Mouse (Mus musculus) forebrain, postnatal 0 days (tissue): ENCODE results near the gene Mb21d2. TPM values are rescaled to one million over a fixed set of nuclear protein-coding genes. Genes with fewer than 3 reads are reported as not detected.
A peak's percentile ranks its signal among the peaks of the same experiment; 100 is the strongest.

ENCODE experiments used
- ATAC-seq: fragments of 200-750 bp; cut with Nextera tagmentation; 2 replicates; pipeline ENCODE4 v1.8.0; 2017; ENCODE audit warnings: mild to moderate bottlenecking, moderate library complexity
- DNase-seq: peaks from one replicate; pipeline ENCODE4 v3.0.0-alpha.2; 2015
- H3K27ac ChIP-seq: fragments of 300-500 bp; sonication (generic); 2 replicates; pipeline ENCODE4 v1.5.1; 2014; ENCODE audit warnings: low read depth, mild to moderate bottlenecking, antibody characterized with exemption, low read length, moderate library complexity, mixed read lengths
- H3K27me3 ChIP-seq: fragments of 300-500 bp; sonication (generic); 2 replicates; pipeline ENCODE4 v1.6.1; 2014; ENCODE audit warnings: mild to moderate bottlenecking, low read length, mixed read lengths; ENCODE audit not compliant: insufficient read depth
- H3K36me3 ChIP-seq: fragments of 300-500 bp; sonication (generic); 2 replicates; pipeline ENCODE4 v1.6.1; 2014; ENCODE audit warnings: mild to moderate bottlenecking, moderate library complexity; ENCODE audit not compliant: insufficient read depth
- H3K4me1 ChIP-seq: fragments of 300-500 bp; sonication (generic); 2 replicates; pipeline ENCODE4 v1.6.1; 2014; ENCODE audit warnings: antibody characterized with exemption; ENCODE audit not compliant: insufficient read depth
- H3K4me2 ChIP-seq: fragments of 300-500 bp; sonication (generic); 2 replicates; pipeline ENCODE4 v1.6.1; 2014; ENCODE audit warnings: low read depth, mild to moderate bottlenecking, moderate library complexity
- H3K4me3 ChIP-seq: fragments of 300-500 bp; sonication (generic); 2 replicates; pipeline ENCODE4 v1.5.1; 2014; ENCODE audit warnings: low read depth, low read length, mixed read lengths
- H3K9ac ChIP-seq: fragments of 300-500 bp; sonication (generic); 2 replicates; pipeline ENCODE4 v1.6.1; 2014; ENCODE audit warnings: mild to moderate bottlenecking
- H3K9me3 ChIP-seq: fragments of 300-500 bp; sonication (generic); 2 replicates; pipeline ENCODE4 v1.6.1; 2016; ENCODE audit warnings: low read length
- CTCF ChIP-seq: sonication (generic); IDR thresholded peaks from 2 replicates; pipeline ENCODE4 v1.5.1; 2016; ENCODE audit warnings: antibody characterized with exemption, control low read depth, low read depth
- WGBS: fragments of 180-500 bp; shearing (Covaris S2); extraction: QIAGEN DNeasy Blood & Tissue Kit; methylation state at CpG from one replicate; pipeline ENCODE4 v1.1.7; 2014; 5-methylcytosine and 5-hydroxymethylcytosine counted together
- polyA plus RNA-seq: library from polyadenylated mRNA; unstranded; fragments of >200 nt; fragmentation: Nextera tagmentation; extraction: Ambion mirVana; gene quantifications from 2 replicates; pipeline ENCODE4 v1.2.1, GENCODE M21; 2015
- total RNA-seq: library from RNA; depleted of rRNA; stranded (reverse); fragments of >200 nt; gene quantifications from 2 replicates; pipeline ENCODE4 v1.2.3, GENCODE M21; 2014

The Mb21d2 gene
- total and polyA plus RNA-seq, 2 experiments from 2014 or later: 15.8 to 45.3 TPM

GRCm38 (mm10) chr16:28862093-28862492 is 67.4 kb downstream of the Mb21d2 start:
- Histone ChIP-seq H3K27me3 (no peaks in the 10 kb centered on the region), H3K4me2 (no peak overlapping the region), H3K9me3 (no peaks in the 10 kb centered on the region), H3K4me1 (no peaks in the 10 kb centered on the region), H3K36me3 (no peaks in the 10 kb centered on the region), H3K4me3 (no peak overlapping the region), H3K9ac (no peak overlapping the region), H3K27ac (no peak overlapping the region)
- ATAC-seq (no peak), DNase-seq (no peak)
- 72% methylated on average over 7 of the region's 7 CpGs for WGBS
- no peak for TF ChIP-seq CTCF

DNA sequence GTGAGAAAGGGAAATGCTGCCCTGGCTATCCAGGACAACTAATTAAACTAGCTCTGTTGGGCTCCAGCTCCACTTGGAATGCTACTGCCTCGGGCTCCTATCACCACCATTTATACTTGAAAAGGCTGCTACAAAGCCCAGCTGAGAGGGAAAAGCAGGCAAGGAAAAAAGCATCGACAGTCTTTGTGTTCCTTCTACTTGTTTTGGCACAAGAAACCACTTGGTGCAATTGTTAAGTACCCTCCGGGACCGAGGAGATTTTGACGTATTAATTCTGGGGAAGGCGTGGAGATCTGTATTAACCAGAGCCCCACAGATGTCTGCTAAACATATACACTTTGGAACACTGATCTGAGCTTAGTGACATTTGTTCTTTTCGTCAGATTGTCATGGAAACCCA is 69.8 kb downstream of the Mb21d2 start:
- no peak for TF ChIP-seq CTCF
- Histone ChIP-seq H3K9me3 (no peaks in the 10 kb centered on the region), H3K4me3 (no peak overlapping the region), H3K4me2 (no peak overlapping the region), H3K27ac (no peak overlapping the region), H3K9ac (no peak overlapping the region), H3K36me3 (no peaks in the 10 kb centered on the region), H3K27me3 (no peaks in the 10 kb centered on the region), H3K4me1 (no peaks in the 10 kb centered on the region)
- DNase-seq: no peak
- WGBS: 10% methylated on average over 7 of the region's 7 CpGs
- ATAC-seq: 0 out of 2 replicates have a peak, but pooled peaks have one; percentile 25

DNA sequence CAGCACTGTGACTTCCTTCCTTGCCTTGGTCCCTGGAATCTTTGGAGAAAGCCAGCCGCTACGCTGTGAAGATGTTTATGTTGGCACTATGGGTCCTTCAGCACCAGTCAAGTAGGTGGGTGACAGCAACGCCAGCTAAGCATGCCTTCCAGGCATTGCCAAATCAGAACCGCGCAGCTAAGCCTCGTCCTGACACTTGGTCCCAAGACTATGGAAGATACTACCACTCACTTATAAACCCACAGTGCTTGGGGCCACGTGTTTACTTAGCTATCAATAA is 70.5 kb downstream of the Mb21d2 start:
- Histone ChIP-seq H3K27ac (no peak overlapping the region), H3K4me3 (no peak overlapping the region), H3K4me2 (no peak overlapping the region), H3K4me1 (no peaks in the 10 kb centered on the region), H3K36me3 (no peaks in the 10 kb centered on the region), H3K9ac (no peak overlapping the region), H3K27me3 (no peaks in the 10 kb centered on the region), H3K9me3 (no peaks in the 10 kb centered on the region)
- no peak for TF ChIP-seq CTCF
- DNase-seq (no peak), ATAC-seq (no peak; the same call in 1 of the 2 replicates)
- WGBS: 57% methylated on average over 7 of the region's 7 CpGs

DNA sequence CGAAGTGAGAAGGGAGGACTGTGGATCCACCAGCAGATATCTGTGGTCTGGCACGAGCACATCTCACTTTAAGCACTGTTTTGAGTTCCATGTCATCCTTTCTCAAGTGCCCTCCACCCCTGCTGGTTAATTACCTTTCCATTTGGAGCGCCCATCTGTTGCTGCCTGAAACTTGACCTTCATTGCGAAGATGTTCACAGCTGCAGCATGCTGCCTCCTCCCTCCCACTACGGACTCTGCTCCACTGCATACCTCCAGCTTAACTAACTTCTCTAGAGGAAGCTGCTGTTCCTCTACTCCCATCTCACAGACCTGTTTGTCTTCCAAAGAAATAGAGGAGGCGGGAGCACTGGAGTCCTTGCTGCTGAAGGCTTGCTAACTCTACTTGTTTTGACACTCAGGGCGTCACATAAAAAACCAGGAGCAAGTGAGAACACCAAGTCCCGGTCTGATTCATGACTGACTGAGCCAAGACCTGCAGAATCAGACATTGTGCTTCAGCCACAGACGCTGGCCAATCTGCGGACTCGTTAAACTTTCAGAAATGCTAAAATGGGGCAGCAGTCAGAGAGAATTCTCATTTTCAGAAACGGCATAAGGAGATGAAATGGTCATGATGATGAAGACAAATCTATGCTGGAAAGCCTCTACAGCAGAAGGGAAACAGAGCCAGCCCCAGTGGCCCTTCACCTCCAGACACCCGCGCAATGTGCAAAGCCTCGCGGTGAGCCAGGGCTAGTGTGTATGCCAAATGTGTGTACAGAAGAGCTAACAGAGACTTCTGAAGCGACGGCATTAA is 71.1 kb downstream of the Mb21d2 start:
- Histone ChIP-seq H3K4me2 (no peak overlapping the region), H3K27ac (no peak overlapping the region), H3K36me3 (no peaks in the 10 kb centered on the region), H3K27me3 (no peaks in the 10 kb centered on the region), H3K4me1 (no peaks in the 10 kb centered on the region), H3K4me3 (no peak overlapping the region), H3K9ac (no peak overlapping the region), H3K9me3 (no peaks in the 10 kb centered on the region)
- ATAC-seq (peak; percentile 79), DNase-seq (peak; percentile 39)
- WGBS: 47% methylated on average over 18 of the region's 18 CpGs
- no peak for TF ChIP-seq CTCF

DNA sequence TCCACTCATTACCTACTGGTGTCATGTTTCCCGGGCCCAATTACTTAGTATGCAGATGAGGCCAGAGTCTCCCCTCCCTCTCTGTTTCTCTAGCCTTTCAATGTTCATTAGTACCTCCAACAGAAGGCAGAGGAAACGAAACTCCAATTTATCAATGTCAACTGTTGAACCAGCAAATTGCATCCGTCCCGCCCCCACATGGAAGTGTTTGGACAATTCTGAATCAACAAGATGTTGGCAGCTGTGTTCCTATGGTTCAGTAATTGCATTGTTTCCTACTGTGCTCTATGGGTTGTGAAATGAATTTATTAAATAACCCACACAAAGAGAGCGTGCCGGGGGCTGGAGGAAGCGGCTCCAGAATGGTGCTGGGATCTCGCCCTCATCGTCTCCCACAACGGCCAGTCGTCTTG is 78.1 kb downstream of the Mb21d2 start:
- H3K4me3 ChIP-seq: no peak overlapping the region
- WGBS: 7% methylated on average over 11 of the region's 11 CpGs
- H3K9ac ChIP-seq: no peak overlapping the region
- no peaks in the 10 kb centered on the region for H3K36me3 ChIP-seq
- peak overlapping the region; percentile 30 for H3K4me2 ChIP-seq
- no peak overlapping the region for H3K27ac ChIP-seq
- DNase-seq (peak; percentile 63), ATAC-seq (peak; percentile 77)
- H3K9me3 ChIP-seq: no peaks in the 10 kb centered on the region
- peaks cover 13% of the 10 kb centered on the region for H3K4me1 ChIP-seq
- no peak for TF ChIP-seq CTCF
- no peaks in the 10 kb centered on the region; the same call in 1 of the 2 replicates for H3K27me3 ChIP-seq

GRCm38 (mm10) chr16:28850881-28851280 is 78.6 kb downstream of the Mb21d2 start:
- Histone ChIP-seq H3K4me3 (no peak overlapping the region), H3K27ac (no peak overlapping the region), H3K36me3 (no peaks in the 10 kb centered on the region), H3K4me2 (peak overlapping the region; percentile 30), H3K9ac (no peak overlapping the region), H3K27me3 (no peaks in the 10 kb centered on the region; the same call in 1 of the 2 replicates), H3K9me3 (no peaks in the 10 kb centered on the region), H3K4me1 (peaks cover 13% of the 10 kb centered on the region)
- TF ChIP-seq CTCF: no peak
- peak; percentile 65 for DNase-seq
- peak; percentile 62 for ATAC-seq
- 26% methylated on average over 14 of the region's 14 CpGs for WGBS

DNA sequence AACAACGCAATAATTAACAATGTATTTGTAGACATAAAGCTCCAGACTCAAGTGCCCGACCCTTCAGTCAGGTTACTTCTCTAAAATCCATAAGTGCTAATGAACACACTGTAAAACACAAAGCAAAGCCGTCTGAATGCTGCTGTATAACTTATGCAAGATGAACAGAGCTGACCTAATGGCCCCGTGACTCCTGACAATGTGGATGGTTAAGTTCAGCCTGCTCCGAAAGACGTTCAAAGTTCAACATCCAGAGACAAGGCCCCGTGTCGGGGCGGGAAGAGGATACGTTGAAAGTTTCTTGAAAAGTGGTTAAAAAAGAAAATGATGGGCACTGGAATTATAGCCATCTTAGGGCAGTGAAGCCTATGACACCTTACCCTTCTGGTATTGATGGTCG is 83.3 kb downstream of the Mb21d2 start:
- Histone ChIP-seq H3K4me1 (peaks cover 7% of the 10 kb centered on the region; the same call in 1 of the 2 replicates), H3K9me3 (no peaks in the 10 kb centered on the region), H3K9ac (no peak overlapping the region), H3K4me3 (no peak overlapping the region), H3K27ac (no peak overlapping the region), H3K36me3 (no peaks in the 10 kb centered on the region), H3K4me2 (no peak overlapping the region), H3K27me3 (no peaks in the 10 kb centered on the region)
- 91% methylated on average over 11 of the region's 11 CpGs for WGBS
- ATAC-seq (no peak), DNase-seq (no peak)
- no peak for TF ChIP-seq CTCF
